Comparison of ENCODE assay signal across 1 mouse cellular context in the genomic region with DNA sequence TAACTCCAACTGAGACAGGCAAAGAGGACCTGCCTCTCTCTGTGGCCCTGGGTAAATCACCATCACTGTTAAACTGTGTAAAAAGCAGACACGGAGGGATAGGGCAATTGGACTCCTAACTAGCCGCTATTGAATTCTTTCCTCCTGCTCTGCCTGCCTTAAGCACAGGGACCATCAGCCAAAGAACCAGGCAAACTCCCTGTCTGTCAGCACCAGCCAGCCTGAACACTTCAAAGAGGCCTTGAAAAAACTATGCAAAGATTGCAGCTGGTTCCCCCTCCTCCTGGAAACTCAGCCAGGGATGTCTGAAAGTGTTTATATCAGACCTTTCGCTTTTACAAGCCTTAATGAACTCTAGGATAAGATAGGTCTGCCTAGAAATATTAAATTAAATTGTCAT.
TF ChIP-seq lines count a peak whose summit lies in the region.

No protein-coding gene starts in this region.

TF ChIP-seq in MEL, 35 proteins besides CTCF, POLR2A, EP300 and RAD21:
- TF ChIP-seq GATA1 (IDR thresholded peaks at IDR 0.05; ENCODE audit: low read depth, low read length) (no peak), POLR2AphosphoS5 (IDR thresholded peaks at IDR 0.05; ENCODE audit: borderline replicate concordance, low read depth, low read length) (no peak)
